Mouse (Mus musculus): ENCODE measurements around the gene Gm13271.

GRCm38 (mm10) chr4:88723497-88724090 is 31.1 kb upstream of the Gm13271 start:
- TF ChIP-seq CTCF (IDR thresholded peaks at IDR 0.05; ENCODE audit: extremely low read depth, insufficient read length, insufficient replicate concordance, low read depth, low read length) (no peak), POLR2A (IDR thresholded peaks at IDR 0.05; ENCODE audit: low read depth, low read length) (no peak)
